Mouse (Mus musculus): Measurements from ENCODE around the gene Dyrk3. TPM values are rescaled to one million over a fixed set of nuclear protein-coding genes. Genes with fewer than 3 reads are reported as not detected.

The Dyrk3 gene
- total RNA-seq, 2 experiments from 2014 or later = 3.6 to 5.8 TPM

GRCm38 (mm10) chr1:131110525-131111106 is 27.5 kb downstream of the Dyrk3 start:
- peak; percentile 49 for DNase-seq

GRCm38 (mm10) chr1:131107575-131108308 is 30.4 kb downstream of the Dyrk3 start:
- no peak for DNase-seq

GRCm38 (mm10) chr1:131103776-131104424 is 34.2 kb downstream of the Dyrk3 start:
- no peak for DNase-seq

- DNase-seq = no peak
Measured at GRCm38 (mm10) chr1:131100808-131101207, 37.3 kb downstream of the Dyrk3 start.

- DNase-seq = peak; percentile 98
Measured at GRCm38 (mm10) chr1:131097700-131098094, 40.4 kb downstream of the Dyrk3 start, which contains the start of gene Mapkapk2. Gene Mapkapk2 (minus strand): TSS chr1:131097826.

- peak; percentile 68 for DNase-seq
Measured at GRCm38 (mm10) chr1:131096803-131097699, 41.1 kb downstream of the Dyrk3 start.

- no peak for DNase-seq
Measured at GRCm38 (mm10) chr1:131096132-131096695, 41.9 kb downstream of the Dyrk3 start.

GRCm38 (mm10) chr1:131095574-131095973 is 42.6 kb downstream of the Dyrk3 start:
- no peak for DNase-seq

GRCm38 (mm10) chr1:131093889-131094288 is 44.3 kb downstream of the Dyrk3 start:
- no peak for DNase-seq

- no peak for DNase-seq
Measured at GRCm38 (mm10) chr1:131092846-131093245, 45.3 kb downstream of the Dyrk3 start.

- no peak for DNase-seq
Measured at GRCm38 (mm10) chr1:131092173-131092572, 46.0 kb downstream of the Dyrk3 start.

GRCm38 (mm10) chr1:131091481-131091880 is 46.7 kb downstream of the Dyrk3 start:
- no peak for DNase-seq

- no peak for DNase-seq
Measured at GRCm38 (mm10) chr1:131090877-131091276, 47.3 kb downstream of the Dyrk3 start.

GRCm38 (mm10) chr1:131090261-131090660 is 47.9 kb downstream of the Dyrk3 start:
- no peak for DNase-seq

GRCm38 (mm10) chr1:131089525-131090127 is 48.5 kb downstream of the Dyrk3 start:
- peak; percentile 59 for DNase-seq

GRCm38 (mm10) chr1:131088547-131088946 is 49.6 kb downstream of the Dyrk3 start:
- no peak for DNase-seq

GRCm38 (mm10) chr1:131086907-131087306 is 51.2 kb downstream of the Dyrk3 start:
- DNase-seq = peak; percentile 87

GRCm38 (mm10) chr1:131085957-131086739 is 52.0 kb downstream of the Dyrk3 start:
- DNase-seq = no peak

GRCm38 (mm10) chr1:131085272-131085671 is 52.9 kb downstream of the Dyrk3 start:
- no peak for DNase-seq

GRCm38 (mm10) chr1:131084289-131084688 is 53.9 kb downstream of the Dyrk3 start:
- peak; percentile 73 for DNase-seq

- DNase-seq = peak; percentile 81
Measured at GRCm38 (mm10) chr1:131083609-131084008, 54.5 kb downstream of the Dyrk3 start.

All from adrenal gland, postnatal 10 days (tissue).